Mouse (Mus musculus) limb, embryonic 13.5 days (tissue): ENCODE measurements at regions not wholly inside any gene's neighbourhood (a gene's known extent, or its start where the extent isn't known, plus 50 kb on each side); places are given as distances from the start of the nearest gene placed in this dataset.

ENCODE experiments used
- ATAC-seq: fragments of 200-750 bp; cut with Nextera tagmentation; 2 replicates; pipeline ENCODE4 v1.8.0; 2017; ENCODE audit warnings: low read depth, moderate number of reproducible peaks, moderate TSS enrichment; ENCODE audit not compliant: low FRiP score
- H3K27ac ChIP-seq: fragments of 300-500 bp; sonication (generic); 2 replicates; pipeline ENCODE4 v1.5.1; 2015; ENCODE audit warnings: inconsistent platforms, mild to moderate bottlenecking, moderate library complexity
- H3K27me3 ChIP-seq: fragments of 300-500 bp; sonication (generic); 2 replicates; pipeline ENCODE4 v1.6.1; 2015; ENCODE audit warnings: mild to moderate bottlenecking, inconsistent platforms
- H3K36me3 ChIP-seq: fragments of 300-500 bp; sonication (generic); 2 replicates; pipeline ENCODE4 v1.6.1; 2015; ENCODE audit warnings: inconsistent platforms, mild to moderate bottlenecking, moderate library complexity
- H3K4me1 ChIP-seq: fragments of 300-500 bp; sonication (generic); 2 replicates; pipeline ENCODE4 v1.6.1; 2015; ENCODE audit warnings: inconsistent platforms
- H3K4me2 ChIP-seq: fragments of 300-500 bp; sonication (generic); replicated peaks from 2 replicates; pipeline ENCODE4 v1.6.1; 2015; ENCODE audit warnings: inconsistent platforms, mild to moderate bottlenecking, moderate library complexity
- H3K4me3 ChIP-seq: fragments of 300-500 bp; sonication (generic); 2 replicates; pipeline ENCODE4 v1.5.1; 2015; ENCODE audit warnings: moderate library complexity, mild to moderate bottlenecking, inconsistent platforms
- H3K9ac ChIP-seq: fragments of 300-500 bp; sonication (generic); 2 replicates; pipeline ENCODE4 v1.6.1; 2015; ENCODE audit warnings: mild to moderate bottlenecking, inconsistent platforms
- H3K9me3 ChIP-seq: fragments of 300-500 bp; sonication (generic); 2 replicates; pipeline ENCODE4 v1.6.1; 2016; ENCODE audit warnings: inconsistent platforms
- WGBS: fragments of 180-500 bp; shearing (Covaris S2); methylation state at CpG from one replicate; pipeline ENCODE4 v1.1.7; 2015; 5-methylcytosine and 5-hydroxymethylcytosine counted together

DNA sequence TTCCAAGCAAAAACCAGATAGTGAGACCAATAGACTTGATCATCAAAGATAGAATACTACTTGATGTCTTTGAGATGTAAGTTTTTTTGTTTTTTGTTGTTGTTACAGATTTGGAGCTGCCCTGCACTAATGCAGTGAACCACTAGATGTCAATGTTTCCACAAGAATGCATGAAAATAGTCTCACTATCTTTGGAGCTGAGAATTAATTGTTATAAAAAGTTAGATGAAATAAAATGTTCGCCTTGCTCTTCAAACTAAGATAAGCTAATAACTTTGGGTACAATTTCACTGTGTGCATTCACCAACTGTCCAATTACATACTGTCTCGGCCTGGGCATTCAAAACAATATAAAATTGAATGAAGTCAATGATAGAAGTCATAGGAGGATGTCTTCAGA, 223.2 kb upstream of the Agtr1b start:
- no peak overlapping the region for H3K27ac ChIP-seq
- H3K36me3 ChIP-seq: no peaks in the 10 kb centered on the region
- H3K9ac ChIP-seq: no peak overlapping the region
- H3K27me3 ChIP-seq: no peaks in the 10 kb centered on the region
- H3K4me1 ChIP-seq: no peaks in the 10 kb centered on the region
- H3K4me3 ChIP-seq: no peak overlapping the region
- ATAC-seq: no peak
- no peak overlapping the region for H3K4me2 ChIP-seq
- no peaks in the 10 kb centered on the region for H3K9me3 ChIP-seq
- 51% methylated on average over 2 of the region's 2 CpGs for WGBS

DNA sequence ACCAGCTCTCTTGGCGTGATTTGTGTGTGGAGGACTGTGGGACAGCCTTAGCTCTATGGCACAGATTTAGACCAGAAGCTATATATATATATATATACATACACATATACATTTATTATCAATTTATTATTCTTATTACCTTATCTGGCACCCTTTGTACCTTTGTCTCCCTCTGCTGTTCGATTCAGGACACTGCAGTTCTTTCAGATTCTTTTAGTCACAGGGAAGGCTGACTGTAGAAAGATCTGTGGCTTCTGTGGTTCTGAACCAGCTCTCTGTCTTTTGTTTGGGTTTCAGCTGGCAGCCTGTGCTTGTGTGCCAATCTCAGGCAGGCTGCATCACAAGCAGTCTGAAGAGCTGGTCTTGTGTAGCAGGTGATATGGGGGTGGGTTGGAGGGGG, 184.6 kb upstream of the Agtr1b start:
- no peak overlapping the region for H3K27ac ChIP-seq
- no peak overlapping the region for H3K4me3 ChIP-seq
- H3K9ac ChIP-seq: no peak overlapping the region
- H3K4me1 ChIP-seq: no peaks in the 10 kb centered on the region
- no peaks in the 10 kb centered on the region for H3K27me3 ChIP-seq
- H3K4me2 ChIP-seq: no peak overlapping the region
- no peaks in the 10 kb centered on the region for H3K36me3 ChIP-seq
- no peak for ATAC-seq
- 53% methylated on average over 2 of the region's 2 CpGs for WGBS
- no peaks in the 10 kb centered on the region for H3K9me3 ChIP-seq

- no peak overlapping the region for H3K9ac ChIP-seq
- ATAC-seq: no peak
- no peak overlapping the region for H3K4me2 ChIP-seq
- 66% methylated on average over 7 of the region's 7 CpGs for WGBS
- H3K4me3 ChIP-seq: no peak overlapping the region
- H3K9me3 ChIP-seq: no peaks in the 10 kb centered on the region
- H3K4me1 ChIP-seq: no peaks in the 10 kb centered on the region
- no peaks in the 10 kb centered on the region for H3K27me3 ChIP-seq
- H3K27ac ChIP-seq: no peak overlapping the region
- no peaks in the 10 kb centered on the region for H3K36me3 ChIP-seq
Observed at GRCm38 (mm10) chr3:20543991-20544390, 177.0 kb upstream of the Agtr1b start.

GRCm38 (mm10) chr3:20538492-20539004, 171.6 kb upstream of the Agtr1b start:
- H3K9me3 ChIP-seq: 0 out of 2 replicates have a peak, but pooled peaks cover 1% of the 10 kb centered on the region
- no peak for ATAC-seq
- no peak overlapping the region for H3K9ac ChIP-seq
- no peak overlapping the region for H3K27ac ChIP-seq
- WGBS: 65% methylated on average over 4 of the region's 4 CpGs
- no peak overlapping the region for H3K4me2 ChIP-seq
- no peak overlapping the region for H3K4me3 ChIP-seq
- H3K27me3 ChIP-seq: no peaks in the 10 kb centered on the region
- H3K36me3 ChIP-seq: no peaks in the 10 kb centered on the region
- H3K4me1 ChIP-seq: peaks cover 6% of the 10 kb centered on the region; the same call in 1 of the 2 replicates

DNA sequence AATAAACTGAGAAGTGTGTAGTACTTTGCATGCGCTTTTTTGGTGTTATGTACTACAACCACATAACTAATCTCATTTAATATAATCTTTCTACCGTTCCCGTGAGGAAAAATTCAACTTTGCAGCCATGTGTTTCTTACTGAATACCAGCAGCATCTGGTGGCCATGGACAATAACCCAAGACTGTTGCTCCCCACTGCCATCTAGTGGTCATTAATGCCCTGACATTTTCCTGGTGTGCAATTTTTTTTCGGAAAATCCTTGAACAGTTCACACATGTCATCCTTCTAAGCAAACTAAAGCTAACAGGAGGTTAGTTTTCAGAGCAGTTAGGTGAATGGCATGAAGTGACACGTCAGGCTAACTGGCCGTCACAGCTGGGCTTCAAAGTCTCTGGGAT, 153.8 kb upstream of the Agtr1b start:
- 53% methylated on average over 6 of the region's 6 CpGs for WGBS
- Histone ChIP-seq H3K9me3 (no peaks in the 10 kb centered on the region), H3K36me3 (no peaks in the 10 kb centered on the region), H3K4me1 (no peaks in the 10 kb centered on the region), H3K4me2 (no peak overlapping the region), H3K4me3 (no peak overlapping the region), H3K9ac (no peak overlapping the region), H3K27me3 (no peaks in the 10 kb centered on the region), H3K27ac (no peak overlapping the region)
- ATAC-seq: no peak

GRCm38 (mm10) chr3:20509192-20509591, 142.2 kb upstream of the Agtr1b start:
- Histone ChIP-seq H3K36me3 (no peaks in the 10 kb centered on the region), H3K4me3 (no peak overlapping the region), H3K27ac (no peak overlapping the region), H3K9me3 (no peaks in the 10 kb centered on the region), H3K9ac (no peak overlapping the region), H3K27me3 (no peaks in the 10 kb centered on the region), H3K4me2 (no peak overlapping the region), H3K4me1 (no peaks in the 10 kb centered on the region)
- 0% methylated on average over 2 of the region's 2 CpGs for WGBS
- peak; percentile 74 for ATAC-seq

DNA sequence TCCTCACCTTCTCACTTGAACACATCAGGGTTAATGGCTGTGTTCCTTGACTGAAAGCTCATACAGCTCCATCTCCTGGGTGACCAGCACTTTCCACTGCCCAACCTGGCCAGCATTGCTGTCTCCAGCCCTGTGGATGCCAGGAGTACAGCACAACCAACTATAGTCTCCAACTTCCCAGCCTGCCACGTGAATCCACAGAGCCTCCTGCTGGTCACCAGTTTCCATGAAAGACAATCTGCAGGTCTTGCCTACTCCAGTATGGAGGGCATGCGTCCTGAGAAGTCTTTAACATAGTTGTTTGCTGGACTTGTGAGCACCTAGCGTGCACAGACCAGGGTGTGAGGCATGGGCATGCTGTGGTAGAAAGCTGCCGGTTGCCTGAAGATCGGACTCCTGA, 138.6 kb upstream of the Agtr1b start:
- Histone ChIP-seq H3K9ac (no peak overlapping the region), H3K4me2 (no peak overlapping the region), H3K27me3 (no peaks in the 10 kb centered on the region), H3K36me3 (no peaks in the 10 kb centered on the region), H3K4me3 (no peak overlapping the region), H3K4me1 (no peaks in the 10 kb centered on the region), H3K9me3 (no peaks in the 10 kb centered on the region), H3K27ac (no peak overlapping the region)
- ATAC-seq: no peak
- WGBS: 87% methylated on average over 5 of the region's 5 CpGs
